Mouse (Mus musculus): Measurements from ENCODE around the gene Krt82. TPM values are rescaled to one million over a fixed set of nuclear protein-coding genes. Genes with fewer than 3 reads are reported as not detected.
A peak's percentile ranks its signal among the peaks of the same experiment; 100 is the strongest.

Krt82 gene
- total RNA-seq (2021) = not detected
- long read RNA-seq, experiment 1 = 0 reads
- long read RNA-seq, experiment 2 = 0 reads

DNA sequence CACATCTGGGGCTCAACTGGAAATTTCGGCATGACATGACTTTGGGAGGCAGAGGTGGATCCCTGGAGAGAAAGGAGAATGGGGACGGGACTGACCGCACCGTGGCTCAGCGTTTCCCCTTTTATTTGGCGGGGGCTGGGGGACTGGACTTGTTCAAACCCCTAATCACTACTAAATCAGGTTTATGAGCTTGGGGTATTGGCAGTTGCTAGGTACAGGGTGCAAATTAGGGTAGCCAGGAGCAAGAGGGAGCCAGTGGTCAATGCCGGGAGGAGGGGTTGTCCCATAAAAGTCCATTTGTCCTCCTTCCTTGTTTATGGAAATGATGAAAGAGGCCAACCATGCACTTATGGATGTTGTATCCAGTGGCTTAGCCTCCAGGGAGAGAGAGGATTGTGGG is at the start of gene Krt82:
Gene Krt82 (minus strand): TSS at position 101 of the 400 bp plus-strand sequence.
- no peak for DNase-seq

DNA sequence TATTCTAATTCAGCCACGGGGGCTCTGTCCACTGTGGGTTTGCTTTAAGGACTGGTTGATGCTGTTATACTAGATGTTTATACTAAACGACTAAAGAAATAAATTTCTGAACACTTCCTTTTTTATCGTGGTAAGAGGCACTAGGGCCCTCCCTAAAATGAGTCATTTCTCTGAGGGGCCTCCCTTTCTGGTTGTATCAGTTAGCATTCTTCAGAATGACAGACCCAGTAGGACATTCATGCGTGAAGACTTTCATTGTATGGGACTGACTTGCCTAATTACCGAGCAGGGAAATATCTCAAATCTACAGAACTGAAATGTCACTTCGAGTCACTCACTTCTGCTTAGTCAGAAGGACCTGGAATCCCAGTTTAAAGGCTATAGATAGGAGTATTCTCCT is 48.7 kb upstream of the Krt82 start:
- no peak for DNase-seq

DNA sequence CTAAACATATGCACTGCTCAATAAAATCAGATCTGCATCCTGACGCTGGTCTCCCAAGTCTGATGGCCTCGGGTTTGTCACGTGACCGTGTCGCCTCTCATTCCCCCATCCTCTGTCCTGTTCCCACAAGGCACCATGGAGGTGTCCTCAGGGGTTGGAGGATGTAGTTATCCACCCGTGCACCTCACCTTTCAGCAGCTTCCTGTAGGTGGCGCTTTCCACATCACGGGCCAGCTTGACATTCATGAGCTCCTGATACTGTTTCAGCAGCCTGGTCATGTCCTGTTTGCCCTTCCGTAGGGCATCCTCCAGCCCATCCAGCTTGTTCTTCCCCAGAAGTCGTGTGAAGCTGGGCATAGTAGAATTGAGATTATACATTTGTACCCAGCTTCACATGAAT is 37.7 kb upstream of the Krt82 start:
- peak in 1 of 2 experiments; percentile 20 for DNase-seq

DNA sequence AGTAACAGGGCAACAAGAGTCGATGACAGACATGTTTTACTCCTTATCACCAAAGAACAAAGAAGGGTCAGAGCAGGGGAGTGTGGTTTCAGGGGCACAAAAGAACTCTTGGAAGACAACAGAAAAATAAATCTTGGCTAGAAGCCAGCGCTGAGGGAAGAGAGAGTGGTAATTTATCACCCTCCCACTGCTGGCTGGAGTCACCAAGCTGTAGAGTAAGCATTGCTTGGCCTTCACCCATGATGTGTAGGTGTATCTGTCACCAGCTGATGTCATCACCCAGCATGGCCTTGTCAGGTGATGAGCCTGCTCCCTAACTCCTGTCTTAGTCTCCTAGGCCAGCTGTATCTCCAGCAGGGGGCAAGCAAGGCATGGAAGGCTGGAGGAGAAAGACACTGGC is 34.0 kb upstream of the Krt82 start:
- DNase-seq = peak; percentile 8 to 28

DNA sequence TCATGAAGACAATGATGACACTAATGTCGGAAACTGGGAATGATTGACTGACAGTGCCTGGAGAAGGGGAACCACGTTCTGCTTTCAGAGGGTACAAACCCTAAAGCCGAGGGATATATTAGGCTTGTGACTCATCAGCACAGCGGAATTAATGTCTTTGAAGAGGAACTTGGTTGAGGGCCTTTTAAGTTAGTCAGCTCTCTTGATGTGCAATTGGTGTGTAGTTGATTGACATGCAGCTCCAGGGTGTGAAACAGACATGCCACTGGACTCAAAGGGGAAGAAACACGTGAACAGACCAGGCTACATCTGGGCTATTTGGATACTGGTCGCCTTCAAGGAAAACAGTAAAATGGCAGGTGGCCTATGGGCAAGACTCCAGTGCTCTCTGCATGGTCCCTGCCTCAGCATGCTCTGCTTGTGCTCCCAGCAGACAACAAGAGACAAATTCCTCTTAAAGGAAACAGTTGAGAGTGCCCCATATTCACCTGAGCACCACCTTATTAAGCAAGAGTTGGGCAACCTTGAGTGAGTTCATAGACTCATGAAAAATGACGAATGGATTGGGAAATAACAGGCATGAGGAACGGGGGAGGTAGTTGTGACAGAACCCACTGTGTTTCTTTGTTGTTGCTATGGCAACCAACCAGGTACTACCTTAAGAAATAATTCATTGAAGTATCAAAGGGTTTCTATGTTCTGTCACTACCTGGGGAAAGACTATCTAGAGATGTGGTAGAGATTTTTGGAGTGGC is 32.9 kb upstream of the Krt82 start:
- no peak for DNase-seq

DNA sequence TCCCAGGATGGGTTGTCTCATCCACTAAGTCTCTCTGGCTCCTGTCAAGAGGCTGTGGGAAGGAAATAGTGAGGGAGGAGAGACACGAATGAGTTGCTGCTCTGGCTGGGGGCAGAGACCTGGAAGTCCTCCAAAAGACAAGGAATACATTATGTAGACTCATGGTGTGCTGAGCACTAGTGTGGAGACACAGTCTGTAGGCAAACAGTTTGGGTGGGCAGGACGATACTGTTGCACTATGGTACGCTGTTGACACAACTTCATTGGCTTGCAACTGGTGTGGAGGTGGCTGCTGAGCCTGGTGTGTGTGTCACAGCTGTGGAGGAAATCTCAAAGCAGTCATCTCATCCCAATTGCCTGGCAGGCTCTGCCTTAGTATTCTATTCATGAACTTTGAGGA is 31.2 kb upstream of the Krt82 start:
- DNase-seq = no peak

DNA sequence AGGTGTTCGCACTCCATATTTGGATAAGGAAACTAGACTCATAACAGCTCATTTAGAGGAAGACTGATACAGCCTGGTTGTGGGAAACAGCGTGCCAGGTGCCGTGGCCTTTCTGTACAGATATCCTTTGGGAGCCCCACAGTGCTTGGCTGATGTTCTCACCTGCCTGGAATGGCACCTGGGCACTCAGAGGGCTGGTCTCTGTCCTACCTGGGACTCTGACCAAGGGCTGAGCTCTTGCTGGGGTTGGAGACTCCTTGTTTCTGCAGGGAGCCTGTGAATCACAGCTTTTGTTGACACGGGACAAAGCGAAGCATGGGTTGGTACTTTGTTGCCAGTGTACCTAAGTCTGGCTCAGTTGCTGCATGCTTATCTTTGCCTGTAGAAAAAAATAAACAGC is 25.0 kb upstream of the Krt82 start:
- no peak for DNase-seq

DNA sequence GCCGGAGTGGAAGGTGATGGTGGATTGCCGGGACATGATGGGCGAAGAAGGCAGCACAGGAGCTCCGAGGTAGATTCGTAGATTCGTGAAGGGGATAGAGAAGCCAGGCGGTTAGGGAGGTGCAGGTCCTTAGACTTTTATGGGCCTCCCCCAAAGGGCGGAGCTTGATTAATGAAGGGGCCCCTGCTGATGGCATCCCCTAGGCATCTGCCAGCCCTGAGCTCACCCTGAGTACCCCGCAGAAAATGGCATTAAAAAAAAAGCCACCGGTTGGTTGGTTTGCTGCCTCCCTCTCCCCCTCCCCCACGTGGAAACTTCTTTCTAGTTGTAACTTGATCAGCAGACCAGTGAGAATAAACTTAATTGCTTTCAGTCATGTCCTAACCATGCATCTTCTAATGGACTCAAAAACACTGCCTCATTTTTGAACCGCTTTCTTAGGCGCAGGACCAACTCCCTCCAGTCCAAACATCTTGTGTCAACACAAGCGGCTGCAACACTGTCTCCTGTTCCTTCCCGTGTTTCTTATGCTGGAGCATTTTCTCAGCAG is 23.4 kb upstream of the Krt82 start, which contains the start of gene Krt75:
Gene Krt75 (minus strand): TSS at position 109 of the 550 bp plus-strand sequence.
- no peak for DNase-seq

DNA sequence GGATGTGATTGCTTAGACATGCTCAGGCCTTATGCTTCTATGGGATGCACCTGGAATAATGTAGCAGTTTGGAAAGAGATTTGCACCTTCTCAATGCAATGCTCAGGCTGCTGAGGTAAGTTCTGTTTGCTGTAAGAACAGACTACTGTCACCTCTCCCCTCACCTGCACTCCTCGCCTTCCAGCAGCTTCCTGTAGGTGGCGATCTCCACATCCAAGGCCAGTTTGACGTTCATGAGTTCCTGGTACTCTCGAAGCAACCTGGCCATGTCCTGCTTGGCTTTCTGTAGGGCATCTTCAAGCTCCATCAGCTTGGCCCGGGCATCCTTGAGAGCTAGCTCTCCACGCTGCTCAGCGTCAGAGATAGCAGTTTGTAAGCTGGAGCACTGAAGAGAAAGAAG is 17.3 kb upstream of the Krt82 start:
- DNase-seq = no peak

DNA sequence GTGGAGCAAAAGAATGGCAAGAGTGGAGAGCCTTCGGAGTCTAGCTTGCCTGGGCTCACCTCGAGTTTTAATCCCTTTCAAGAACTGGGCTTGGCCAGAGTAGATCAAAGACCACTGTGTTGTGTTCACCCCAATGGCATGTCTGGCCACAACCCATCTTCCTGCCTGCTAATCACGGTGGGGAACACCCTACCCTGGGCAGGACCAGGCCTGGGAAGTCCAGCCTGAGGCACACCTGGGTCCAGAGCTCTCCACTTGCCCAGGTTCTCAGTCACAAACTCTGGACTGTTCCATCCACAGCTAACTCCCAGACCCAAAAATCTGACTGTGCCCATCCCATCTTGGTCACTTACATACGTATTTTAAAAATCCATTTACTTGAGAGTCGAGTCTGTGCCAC is 12.4 kb upstream of the Krt82 start, which contains the start of gene Krt90:
Gene Krt90 (minus strand): TSS at position 101 of the 400 bp plus-strand sequence.
- DNase-seq = no peak

DNA sequence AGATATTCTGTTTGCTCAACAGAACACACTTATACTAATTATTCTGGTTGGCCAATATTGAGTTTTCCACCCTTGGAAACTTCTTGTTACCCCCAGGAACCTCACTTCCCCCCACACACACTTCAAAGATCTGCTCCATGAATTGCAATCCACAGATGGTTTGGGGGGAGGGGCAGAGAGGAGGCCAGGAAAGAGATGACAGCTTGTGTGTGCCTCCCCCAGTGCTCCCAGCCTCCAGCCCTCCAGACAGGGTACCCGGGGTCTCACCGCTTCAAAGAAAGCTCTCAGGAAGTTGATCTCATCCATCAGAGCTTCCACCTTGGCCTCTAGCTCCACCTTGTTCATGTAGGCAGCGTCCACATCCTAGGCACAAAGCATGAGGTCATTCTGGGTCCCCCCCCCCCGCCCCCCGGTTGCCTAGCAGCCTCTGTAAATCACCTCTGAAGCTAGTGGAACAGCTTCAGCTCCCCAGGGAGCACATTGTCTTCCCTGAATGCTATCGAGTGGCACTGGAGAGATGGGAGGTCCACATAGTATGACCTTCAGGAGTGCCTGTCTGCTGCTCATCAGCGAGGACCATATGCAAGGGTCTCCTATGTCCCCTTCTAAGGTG is 7.7 kb upstream of the Krt82 start:
- DNase-seq = no peak

DNA sequence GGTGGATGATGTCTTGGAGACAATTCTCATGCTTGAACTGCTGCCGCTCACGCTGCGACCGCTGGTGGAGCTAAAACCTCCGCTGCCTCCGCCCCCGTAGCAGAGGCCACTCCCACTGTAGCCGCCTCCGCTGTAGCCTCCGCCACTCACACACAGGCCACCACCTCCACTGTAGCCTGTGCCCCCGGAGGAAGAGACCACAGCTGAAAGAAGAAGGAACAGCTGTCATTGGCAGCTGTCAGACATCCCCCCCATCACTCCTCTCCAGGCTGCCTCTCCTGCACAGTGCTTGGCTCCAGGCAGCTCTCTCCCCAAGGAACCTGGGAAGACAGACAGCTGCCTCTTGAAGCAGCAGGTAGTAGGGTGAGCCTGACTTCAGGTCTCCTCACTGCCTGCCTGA is 2.7 kb upstream of the Krt82 start:
- peak; percentile 41 to 50 for DNase-seq

DNA sequence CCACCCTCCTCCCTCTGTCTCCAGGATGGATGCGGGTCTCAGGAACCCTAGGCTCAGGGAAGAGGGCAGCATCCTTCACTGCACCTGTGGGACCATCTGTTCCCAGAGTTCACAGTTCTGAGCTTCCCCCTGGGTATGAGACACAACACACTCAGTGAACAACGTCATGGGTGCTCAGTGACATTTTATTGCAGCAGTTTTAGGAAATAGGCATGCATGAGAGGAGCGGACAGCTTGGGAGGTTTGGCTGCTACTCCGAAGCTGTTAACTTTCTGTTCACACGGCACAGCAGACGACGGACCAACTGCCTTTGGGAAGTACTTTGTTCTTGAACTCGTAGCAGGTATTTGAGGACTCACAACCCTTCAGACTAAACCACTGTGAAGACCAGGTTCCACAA is 1.7 kb upstream of the Krt82 start:
- no peak for DNase-seq

DNA sequence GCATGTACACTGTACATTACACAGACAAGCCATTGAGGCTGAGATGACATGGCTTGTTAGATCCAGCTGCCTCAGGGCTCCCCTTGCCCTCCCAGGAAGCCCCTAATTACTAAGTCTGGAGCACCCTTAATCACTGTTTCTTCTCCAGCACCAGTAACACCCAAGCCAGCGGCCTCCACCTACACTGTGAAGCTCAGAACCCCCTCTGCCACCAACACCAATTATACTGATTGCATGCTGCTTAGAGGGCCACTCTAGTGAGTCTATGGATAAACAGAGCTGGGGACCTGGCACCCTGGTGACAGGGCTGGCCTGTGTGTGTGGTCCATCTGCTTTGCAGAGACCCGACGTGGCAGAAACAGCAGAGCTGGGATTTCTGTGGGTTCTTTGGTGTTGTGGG is 6.0 kb downstream of the Krt82 start:
- DNase-seq = no peak

DNA sequence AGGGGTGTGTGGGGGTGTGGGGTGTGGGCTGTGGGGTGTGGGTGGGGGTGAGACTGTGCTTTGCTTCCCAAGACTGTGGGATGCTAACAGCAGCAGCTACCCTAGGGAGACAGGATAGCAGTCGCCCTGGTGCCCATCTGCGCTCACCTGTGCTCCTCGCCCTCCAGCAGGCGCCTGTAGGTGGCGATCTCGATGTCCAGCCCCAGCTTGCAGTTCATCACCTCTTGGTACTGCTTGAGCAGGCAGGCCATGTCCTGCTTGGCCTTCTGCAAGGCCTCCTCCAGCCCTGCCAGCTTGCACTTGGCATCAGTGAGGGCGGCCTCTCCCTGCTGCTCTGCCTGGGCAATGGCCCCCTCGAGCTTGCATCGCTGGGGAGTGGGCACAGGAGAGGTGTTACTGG is 7.9 kb downstream of the Krt82 start:
- no peak for DNase-seq

DNA sequence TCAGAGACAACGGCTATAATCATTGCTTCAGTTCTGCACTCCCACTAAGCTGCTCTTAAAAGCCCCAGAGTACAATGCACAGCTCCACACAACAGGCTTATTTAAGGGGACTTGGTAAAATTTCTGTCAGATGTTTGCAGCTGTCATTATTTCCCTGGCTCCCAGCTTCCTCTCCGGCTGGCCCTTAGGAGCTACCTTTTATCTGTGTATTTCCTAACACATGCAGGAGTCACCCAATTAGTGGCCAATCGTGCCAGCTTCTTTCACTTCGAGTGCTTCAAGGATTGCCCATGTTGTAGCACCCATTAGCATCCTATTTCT is 11.9 kb downstream of the Krt82 start:
- no peak for DNase-seq

DNA sequence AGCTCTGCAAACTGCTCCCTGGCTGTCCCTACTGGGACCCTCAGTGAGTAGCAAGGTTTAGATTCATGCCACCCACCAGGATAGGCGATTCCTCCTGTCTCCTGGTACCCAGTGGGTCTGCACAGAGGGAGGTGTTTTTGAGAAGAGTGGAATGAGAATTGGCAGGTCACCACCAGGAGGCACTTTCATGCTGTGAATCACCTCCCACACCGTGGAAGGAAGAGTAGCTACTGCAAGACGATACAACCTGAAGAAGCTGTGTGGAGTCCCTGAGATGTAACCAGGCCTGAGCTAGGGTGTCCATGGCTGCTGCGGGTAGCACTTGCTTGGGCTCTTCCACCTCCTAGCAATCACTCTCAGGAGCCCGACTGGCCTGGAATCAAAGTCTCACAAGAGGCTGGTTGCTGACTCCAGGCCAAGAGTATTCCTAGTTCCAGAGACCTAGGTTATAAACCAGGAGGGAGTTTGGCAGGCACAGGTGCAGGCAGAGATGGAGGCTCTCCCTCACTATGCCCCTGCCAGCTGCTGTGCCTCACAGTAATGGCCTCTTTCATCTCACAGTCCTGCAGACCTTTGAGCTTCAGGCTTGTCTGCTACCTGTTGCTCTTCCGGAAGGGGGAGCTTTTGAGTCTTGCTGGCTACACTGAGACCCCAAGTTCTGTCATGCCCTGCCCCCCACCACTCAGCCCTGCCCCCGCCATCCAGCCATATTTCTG is 12.4 kb downstream of the Krt82 start:
- no peak for DNase-seq

DNA sequence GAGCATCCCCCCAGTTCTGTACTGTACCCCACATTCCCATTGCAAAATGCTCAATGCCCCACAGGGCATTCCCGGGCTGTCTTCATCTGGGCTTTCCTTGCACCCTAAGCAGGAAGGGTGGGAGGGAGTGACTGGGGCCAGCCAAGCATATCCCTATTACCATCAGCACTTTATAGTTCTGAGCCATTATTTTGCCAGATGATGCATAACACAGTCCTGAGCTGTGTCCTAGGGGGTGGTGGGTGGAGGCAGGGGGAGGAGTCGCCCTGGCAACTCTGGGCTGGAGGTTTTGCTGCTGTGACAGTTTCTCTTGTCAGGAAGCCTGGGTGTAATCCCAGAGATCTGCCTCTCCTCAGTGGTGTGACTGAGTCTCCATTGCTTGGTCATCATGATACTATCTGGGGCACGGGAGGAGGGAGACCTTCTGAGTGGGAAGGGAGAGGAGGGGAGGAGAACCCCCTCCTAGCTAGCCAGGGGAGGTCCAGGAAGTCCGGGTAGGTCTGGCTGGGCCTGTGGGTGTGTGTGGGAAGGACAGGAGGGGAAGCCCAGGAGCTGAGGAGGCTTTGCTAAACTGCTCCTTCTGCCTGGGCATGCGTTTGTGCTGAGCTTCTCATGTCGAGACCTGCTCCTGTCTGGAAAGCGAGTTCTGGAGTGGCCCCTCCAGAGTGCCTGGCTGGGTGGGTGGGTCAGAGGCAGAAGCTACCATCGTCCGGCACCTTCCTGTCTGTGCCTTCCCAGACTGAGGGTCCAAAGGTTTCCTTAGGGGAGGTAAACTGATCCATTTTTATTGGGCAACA is 14.2 kb downstream of the Krt82 start:
- DNase-seq = no peak

DNA sequence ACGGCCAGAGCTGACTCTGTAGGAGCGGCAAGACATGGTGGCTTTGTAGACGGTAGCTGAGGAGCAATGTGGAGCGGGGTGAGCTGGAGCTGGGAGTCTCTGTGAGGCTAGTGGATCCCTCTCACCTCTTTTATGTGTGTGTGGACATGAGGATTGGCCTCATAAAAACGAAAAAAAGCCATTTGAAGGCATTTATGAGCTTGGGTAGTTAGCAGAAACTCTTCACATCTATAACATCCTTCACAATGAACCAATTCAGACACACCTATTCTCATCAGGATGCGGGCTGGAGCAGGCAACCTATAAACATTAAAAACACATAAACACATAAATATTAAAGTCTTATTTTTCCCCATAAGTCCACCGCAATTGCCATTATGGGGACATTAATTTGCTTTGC is 17.7 kb downstream of the Krt82 start, which contains the start of gene Krt84:
Gene Krt84 (minus strand): TSS at position 101 of the 400 bp plus-strand sequence.
- no peak for DNase-seq

DNA sequence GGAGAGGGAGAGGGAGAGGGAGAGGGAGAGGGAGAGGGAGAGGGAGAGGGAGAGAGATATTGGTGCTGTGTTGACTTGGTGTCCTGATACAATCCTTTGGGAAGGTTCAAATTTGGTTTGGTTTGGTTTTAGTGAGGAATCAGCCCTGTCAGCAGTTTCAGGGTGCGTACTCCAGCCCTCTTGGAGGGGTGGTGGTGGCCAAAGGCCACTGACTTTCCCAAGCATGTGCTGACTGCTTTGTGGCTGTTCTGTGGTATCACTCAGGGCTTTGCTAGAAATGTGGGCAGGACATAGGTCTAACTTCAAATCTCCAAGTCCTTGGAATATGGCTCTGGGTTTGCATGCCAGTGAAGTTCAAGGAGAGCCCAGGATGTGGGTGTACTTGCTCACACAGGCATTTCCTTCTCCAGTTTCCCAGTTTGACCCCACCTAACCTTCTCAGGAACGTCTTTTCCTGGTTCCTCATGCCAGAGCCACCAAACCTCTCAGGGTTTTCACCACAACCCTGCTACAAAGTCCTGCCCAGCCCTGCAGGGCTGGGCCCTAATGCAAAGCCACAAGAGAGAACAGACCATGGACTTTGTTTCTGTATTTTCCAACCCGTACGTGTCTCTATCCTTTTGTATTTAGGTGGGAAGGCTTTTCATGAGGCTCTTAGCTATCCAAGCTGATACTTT is 27.8 kb downstream of the Krt82 start:
- no peak for DNase-seq

DNA sequence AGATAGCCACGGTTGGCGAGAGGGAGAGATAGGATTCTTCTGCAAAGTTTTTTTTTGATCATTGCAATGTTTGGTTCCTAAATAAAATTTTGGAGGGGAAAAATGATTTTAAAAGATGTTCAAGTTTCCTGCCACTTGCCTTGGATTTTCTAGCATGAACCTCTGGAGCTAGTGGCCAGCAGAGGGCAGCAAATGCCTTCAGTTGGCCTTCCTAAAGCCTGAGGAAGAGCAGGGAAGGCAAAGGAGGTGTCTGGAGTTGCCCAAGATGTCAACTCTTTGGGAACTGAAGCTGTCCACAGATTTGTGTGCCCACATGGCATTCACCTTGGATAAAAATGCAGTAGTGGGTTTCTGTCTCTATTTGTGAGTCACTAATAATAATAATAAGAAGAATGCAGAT is 30.7 kb downstream of the Krt82 start:
- DNase-seq = peak; percentile 81 to 86

Measured in adrenal gland, postnatal 36 days (tissue).